In genomic region chr5:104052956-104053355, GRCm38 (mm10) we compare ENCODE assay signal across 9 mouse cellular contexts. TPM values are rescaled to one million over a fixed set of nuclear protein-coding genes. Genes with fewer than 3 reads are reported as not detected.
DNase-seq lines count a peak whose midpoint lies in the region; ATAC-seq lines count a peak whose summit lies in the region.
"Had no signal": no experiment of that assay in that cellular context is flagged by ENCODE, and none has a peak within 500 bp of the region (broad histone marks: within the 10 kb centered on the region; RNA-seq: fewer than 3 reads in every experiment).

No protein-coding gene starts in this region.

- H3K27me3 ChIP-seq in midbrain, embryonic 16.5 days (ENCODE audit: control insufficient read depth, insufficient read depth, low read depth, low read length), result no peaks in the 10 kb centered on the region
- H3K27me3 ChIP-seq: hindbrain, embryonic 15.5 days had no signal

- peaks cover 4% of the 10 kb centered on the region; the same call in 1 of the 2 replicates for H3K4me1 ChIP-seq in midbrain, embryonic 16.5 days (ENCODE audit: control insufficient read depth, insufficient read depth, low read length)

- peak; percentile 74 for ATAC-seq in CD4-positive, CD25-positive, alpha-beta regulatory T cell, adult 4 months
- no peak for ATAC-seq in midbrain, embryonic 16.5 days

- H3K27ac ChIP-seq in midbrain, embryonic 16.5 days (ENCODE audit: low read length), result no peak overlapping the region
- H3K27ac ChIP-seq: hindbrain, embryonic 15.5 days had no signal

- no peak overlapping the region for H3K9ac ChIP-seq in midbrain, embryonic 16.5 days (ENCODE audit: low read depth, low read length)
- H3K9ac ChIP-seq: hindbrain, embryonic 15.5 days had no signal

- H3K9me3 ChIP-seq in midbrain, embryonic 16.5 days (replicated peaks; ENCODE audit: control insufficient read depth, low read length, poor library complexity, severe bottlenecking), result no peaks in the 10 kb centered on the region; the same call in 1 of the 2 replicates
- H3K9me3 ChIP-seq: hindbrain, embryonic 15.5 days had no signal

- H3K4me2 ChIP-seq in midbrain, embryonic 16.5 days (ENCODE audit: low read length), result no peak overlapping the region
- H3K4me2 ChIP-seq: hindbrain, embryonic 15.5 days had no signal

- intact Hi-C loops in heart, postnatal 36 days (cut with DNase I), result no loop called here

- no peak overlapping the region for H3K4me3 ChIP-seq in midbrain, embryonic 16.5 days (ENCODE audit: low read depth, low read length)
- H3K4me3 ChIP-seq: hindbrain, embryonic 15.5 days had no signal

- H3K36me3 ChIP-seq in midbrain, embryonic 16.5 days (ENCODE audit: control insufficient read depth, insufficient read depth, low read length), result peaks cover 17% of the 10 kb centered on the region

- WGBS in midbrain, embryonic 16.5 days, result 56% methylated on average over 8 of the region's 8 CpGs

- DNase-seq in heart, adult 18-20 months, result peak; percentile 21 to 42
- DNase-seq in heart, postnatal 36 days, result no peak
- DNase-seq in embryo, embryonic 10.5 days (ENCODE audit: low spot score), result peak; percentile 53
- peak; percentile 50 for DNase-seq in lung, postnatal 36 days
- no peak for DNase-seq in ovary, adult 18-20 months (ENCODE audit: low spot score)
- DNase-seq in kidney, postnatal 14 days, result no peak

RNA-seq across cellular contexts. Expression of gene Nudt9, which starts 6.8 kb away (rescaled TPM):
- 10 to 100 TPM; 56.0 to 56.5 TPM for total RNA-seq in heart, adult 18-20 months (2021)
- total RNA-seq in heart, postnatal 36 days (2021), result 10 to 100 TPM; 53.7 to 55.6 TPM
- 10 to 100 TPM; 13.5 to 22.6 TPM for polyA plus RNA-seq in CD4-positive, CD25-positive, alpha-beta regulatory T cell, adult 4 months (2017; shearing (Covaris generic))
- polyA plus RNA-seq in midbrain, embryonic 16.5 days (2015; fragmentation: Nextera tagmentation; extraction: Ambion mirVana), result 59.3 and 60.6 TPM in 2 replicates

RNA-seq across cellular contexts. Expression of gene Gm17660, which starts 24.5 kb away (rescaled TPM):
- not detected for total RNA-seq in heart, adult 18-20 months (2021)
- not detected for total RNA-seq in heart, postnatal 36 days (2021)
- not detected for polyA plus RNA-seq in CD4-positive, CD25-positive, alpha-beta regulatory T cell, adult 4 months (2017; shearing (Covaris generic))
- 0.80 TPM in 1 of 2 replicates, not detected in the other for polyA plus RNA-seq in midbrain, embryonic 16.5 days (2015; fragmentation: Nextera tagmentation; extraction: Ambion mirVana)
- polyA plus RNA-seq: hindbrain, embryonic 15.5 days had no signal

RNA-seq across cellular contexts. Expression of gene Hsd17b11, which starts 31.2 kb away (rescaled TPM):
- total RNA-seq in heart, adult 18-20 months (2021), result 10 to 100 TPM; 21.7 to 30.4 TPM
- total RNA-seq in heart, postnatal 36 days (2021), result 10 to 100 TPM; 32.2 to 37.5 TPM
- polyA plus RNA-seq in CD4-positive, CD25-positive, alpha-beta regulatory T cell, adult 4 months (2017; shearing (Covaris generic)), result 1 to 10 TPM; 4.3 to 5.2 TPM
- polyA plus RNA-seq in midbrain, embryonic 16.5 days (2015; fragmentation: Nextera tagmentation; extraction: Ambion mirVana), result 1.9 and 2.6 TPM in 2 replicates

Comparison
In these comparisons a context has a peak if more than half of its experiments do, and no peak if none do; other contexts are left out.
1. DNase-seq: peak in heart, adult 18-20 months (2 of 2), embryo, embryonic 10.5 days (single experiment) and lung, postnatal 36 days (single experiment); none in heart, postnatal 36 days (0 of 2), ovary, adult 18-20 months (single experiment) and kidney, postnatal 14 days (single experiment).